Mouse (Mus musculus): ENCODE data around the gene Sigirr. TPM values are rescaled to one million over a fixed set of nuclear protein-coding genes. Genes with fewer than 3 reads are reported as not detected.

Sigirr gene
- polyA plus RNA-seq, 1 experiment from 2014 or later = 2.3 TPM

GRCm38 (mm10) chr7:141122689-141123516 lies 22.5 kb upstream of the Sigirr start:
- Histone ChIP-seq H3K27me3 (ENCODE audit: low read depth, poor library complexity, severe bottlenecking) (peaks cover 7% of the 10 kb centered on the region), H3K4me3 (peak overlapping the region; percentile 61), H3K27ac (peak overlapping the region; percentile 92), H3K4me1 (peaks cover 18% of the 10 kb centered on the region), H3K9me3 (replicated peaks) (no peaks in the 10 kb centered on the region), H3K36me3 (no peaks in the 10 kb centered on the region)
- WGBS = 2% methylated on average over 29 of the region's 29 CpGs
- DNase-seq (ENCODE audit: low spot score) = peak; percentile 97

DNA sequence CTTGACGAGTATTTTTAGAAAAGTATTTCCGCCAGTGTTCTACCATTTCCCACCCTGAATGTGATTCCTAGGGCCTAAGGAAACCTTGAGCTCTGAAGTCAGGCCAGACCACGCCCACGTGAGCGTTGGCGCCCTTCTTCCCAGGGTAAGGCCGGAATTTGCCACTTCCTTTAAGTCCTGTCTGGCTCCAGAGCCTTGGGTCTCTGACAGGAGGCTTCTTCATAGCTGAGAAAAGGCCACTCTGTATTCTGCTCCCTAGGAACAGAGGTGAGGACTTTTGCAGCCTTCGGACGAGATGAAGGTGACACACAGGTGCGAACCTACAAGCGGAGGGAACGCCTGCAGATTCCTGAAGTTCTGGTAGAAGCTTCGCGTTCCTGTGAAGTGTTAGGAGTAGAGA lies 21.9 kb upstream of the Sigirr start, which contains the start of gene Ptdss2:
Gene Ptdss2, plus strand, starts transcription at position 138 of the 400 bp plus-strand sequence.
- no peaks in the 10 kb centered on the region for H3K9me3 ChIP-seq (replicated peaks)
- H3K4me1 ChIP-seq = peaks cover 20% of the 10 kb centered on the region
- H3K4me3 ChIP-seq = peak within 1 kb of the TSS; percentile 61
- H3K36me3 ChIP-seq = no peaks in the 10 kb centered on the region
- peak within 1 kb of the TSS; percentile 92 for H3K27ac ChIP-seq
- peaks cover 14% of the 10 kb centered on the region for H3K27me3 ChIP-seq (ENCODE audit: low read depth, poor library complexity, severe bottlenecking)
- WGBS = 46% methylated on average over 14 of the region's 14 CpGs
- peak; percentile 36 for DNase-seq (ENCODE audit: low spot score)

- WGBS = 78% methylated on average over 5 of the region's 5 CpGs
- H3K4me1 ChIP-seq = peaks cover 20% of the 10 kb centered on the region
- no peak for DNase-seq (ENCODE audit: low spot score)
- no peak overlapping the region for H3K4me3 ChIP-seq
- peaks cover 25% of the 10 kb centered on the region for H3K27me3 ChIP-seq (ENCODE audit: low read depth, poor library complexity, severe bottlenecking)
- no peaks in the 10 kb centered on the region for H3K36me3 ChIP-seq
- H3K9me3 ChIP-seq (replicated peaks) = no peaks in the 10 kb centered on the region
- no peak overlapping the region for H3K27ac ChIP-seq
Measured at GRCm38 (mm10) chr7:141121051-141121531, 20.7 kb upstream of the Sigirr start.

GRCm38 (mm10) chr7:141120605-141121004 lies 20.2 kb upstream of the Sigirr start:
- no peaks in the 10 kb centered on the region for H3K36me3 ChIP-seq
- no peak for DNase-seq (ENCODE audit: low spot score)
- H3K27ac ChIP-seq = no peak overlapping the region
- no peak overlapping the region for H3K4me3 ChIP-seq
- WGBS = 88% methylated on average over 3 of the region's 3 CpGs
- H3K9me3 ChIP-seq (replicated peaks) = no peaks in the 10 kb centered on the region
- peaks cover 29% of the 10 kb centered on the region for H3K27me3 ChIP-seq (ENCODE audit: low read depth, poor library complexity, severe bottlenecking)
- peaks cover 20% of the 10 kb centered on the region for H3K4me1 ChIP-seq

- Histone ChIP-seq H3K27me3 (ENCODE audit: low read depth, poor library complexity, severe bottlenecking) (peaks cover 35% of the 10 kb centered on the region), H3K4me3 (no peak overlapping the region), H3K36me3 (no peaks in the 10 kb centered on the region), H3K9me3 (replicated peaks) (no peaks in the 10 kb centered on the region), H3K4me1 (peaks cover 18% of the 10 kb centered on the region), H3K27ac (no peak overlapping the region)
- 80% methylated on average over 3 of the region's 3 CpGs for WGBS
- no peak for DNase-seq (ENCODE audit: low spot score)
Measured at GRCm38 (mm10) chr7:141119487-141119886, 19.1 kb upstream of the Sigirr start.

DNA sequence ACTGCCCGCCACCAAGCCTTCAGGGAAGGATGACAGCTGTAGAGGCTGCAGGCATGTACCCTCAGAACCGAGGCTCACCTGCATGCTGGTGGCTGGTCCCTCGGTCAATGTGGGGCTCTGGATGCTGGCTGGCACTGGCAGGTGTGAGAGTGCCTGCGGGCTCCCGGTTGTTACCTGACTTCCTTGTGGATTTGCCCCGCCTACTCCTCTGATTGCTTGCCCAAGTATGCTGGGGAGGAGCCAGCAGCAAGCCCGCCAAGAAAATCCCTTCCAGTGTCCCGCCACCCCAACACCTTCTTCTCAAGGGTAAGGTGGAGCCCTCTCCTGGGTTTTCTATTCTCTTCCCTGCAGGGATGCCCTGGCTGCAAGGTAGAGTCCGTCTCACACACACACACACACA lies 17.3 kb upstream of the Sigirr start, which contains the start of gene Ano9:
Gene Ano9, minus strand, starts transcription at position 171 of the 400 bp plus-strand sequence.
- H3K27me3 ChIP-seq (ENCODE audit: low read depth, poor library complexity, severe bottlenecking) = peaks cover 35% of the 10 kb centered on the region
- DNase-seq (ENCODE audit: low spot score) = no peak
- H3K9me3 ChIP-seq (replicated peaks) = no peaks in the 10 kb centered on the region
- H3K36me3 ChIP-seq = no peaks in the 10 kb centered on the region
- H3K27ac ChIP-seq = no peak within 1 kb of the TSS
- peaks cover 6% of the 10 kb centered on the region; the same call in 1 of the 2 replicates for H3K4me1 ChIP-seq
- H3K4me3 ChIP-seq = peak within 1 kb of the TSS; percentile 13
- 10% methylated on average over 9 of the region's 9 CpGs for WGBS

- H3K27ac ChIP-seq = no peak overlapping the region
- whole genome bisulfite sequencing = 88% methylated on average over 9 of the region's 9 CpGs
- peaks cover 2% of the 10 kb centered on the region; the same call in 1 of the 2 replicates for H3K4me1 ChIP-seq
- H3K9me3 ChIP-seq (replicated peaks) = no peaks in the 10 kb centered on the region
- H3K36me3 ChIP-seq = no peaks in the 10 kb centered on the region
- peaks cover 35% of the 10 kb centered on the region for H3K27me3 ChIP-seq (ENCODE audit: low read depth, poor library complexity, severe bottlenecking)
- no peak for DNase-seq (ENCODE audit: low spot score)
- H3K4me3 ChIP-seq = no peak overlapping the region
Measured at GRCm38 (mm10) chr7:141115874-141116273, 15.5 kb upstream of the Sigirr start.

DNA sequence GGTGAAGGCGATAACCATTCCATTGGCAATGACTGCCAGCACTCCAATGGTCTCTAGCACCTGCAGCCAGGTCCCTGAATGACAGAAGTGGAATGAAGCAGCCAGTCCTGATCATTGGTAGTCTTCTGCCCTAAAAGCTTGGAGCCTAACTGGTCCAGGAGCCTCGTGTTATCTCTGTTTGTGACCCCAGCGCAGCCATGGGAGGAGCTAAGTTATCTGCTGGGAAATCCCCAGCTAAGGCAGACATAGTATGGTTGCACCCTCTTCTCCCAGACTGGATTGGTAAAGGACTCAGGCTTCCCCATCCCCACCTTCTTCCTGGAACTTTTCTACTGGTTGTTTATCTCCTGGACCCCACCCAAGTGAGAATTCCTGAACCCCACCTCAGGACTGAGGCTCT lies 2.8 kb upstream of the Sigirr start:
- DNase-seq (ENCODE audit: low spot score) = no peak

GRCm38 (mm10) chr7:141097177-141097576 lies 3.2 kb downstream of the Sigirr start:
- Histone ChIP-seq H3K4me1 (peaks cover 37% of the 10 kb centered on the region), H3K36me3 (no peaks in the 10 kb centered on the region), H3K27me3 (ENCODE audit: low read depth, poor library complexity, severe bottlenecking) (peaks cover 86% of the 10 kb centered on the region), H3K27ac (no peak overlapping the region), H3K9me3 (replicated peaks) (no peaks in the 10 kb centered on the region), H3K4me3 (no peak overlapping the region)
- no peak for DNase-seq (ENCODE audit: low spot score)
- WGBS = 82% methylated on average over 5 of the region's 5 CpGs

More for the DNA sequence above, 2.8 kb upstream of the Sigirr start:
- Histone ChIP-seq H3K4me3 (no peak overlapping the region), H3K27ac (no peak overlapping the region), H3K27me3 (ENCODE audit: low read depth, poor library complexity, severe bottlenecking) (peaks cover 45% of the 10 kb centered on the region), H3K9me3 (replicated peaks) (no peaks in the 10 kb centered on the region), H3K4me1 (peaks cover 13% of the 10 kb centered on the region), H3K36me3 (no peaks in the 10 kb centered on the region)
- WGBS = 72% methylated on average over 3 of the region's 3 CpGs

- H3K27me3 ChIP-seq (ENCODE audit: low read depth, poor library complexity, severe bottlenecking) = peaks cover 86% of the 10 kb centered on the region
- no peaks in the 10 kb centered on the region for H3K36me3 ChIP-seq
- peaks cover 42% of the 10 kb centered on the region for H3K4me1 ChIP-seq
- 39% methylated on average over 6 of the region's 6 CpGs for WGBS
- no peak for DNase-seq (ENCODE audit: low spot score)
- no peaks in the 10 kb centered on the region for H3K9me3 ChIP-seq (replicated peaks)
- H3K27ac ChIP-seq = 0 out of 2 replicates have a peak overlapping the region, but pooled peaks have one; percentile 20
- no peak overlapping the region for H3K4me3 ChIP-seq
Measured at GRCm38 (mm10) chr7:141096649-141097056, 3.7 kb downstream of the Sigirr start.

DNA sequence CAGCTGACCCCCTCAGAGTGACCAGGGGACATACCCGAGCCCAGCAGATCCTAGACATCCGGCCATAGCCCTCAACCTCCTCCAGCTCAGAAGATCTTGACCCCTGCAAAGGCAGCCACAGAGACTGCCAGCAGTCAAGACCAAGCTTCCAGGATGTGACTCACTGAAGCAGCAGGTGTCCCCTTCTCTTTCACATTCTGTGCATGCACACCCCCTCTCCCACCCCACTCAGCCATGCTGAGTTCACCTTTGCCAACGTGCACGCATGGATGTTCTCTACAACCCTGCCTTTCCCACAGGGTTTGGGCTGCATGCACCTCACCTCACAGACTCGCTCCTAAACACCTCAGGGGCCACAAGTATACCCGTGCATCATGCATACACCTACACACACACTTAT lies 4.4 kb downstream of the Sigirr start:
- DNase-seq (ENCODE audit: low spot score) = no peak
- H3K27me3 ChIP-seq (ENCODE audit: low read depth, poor library complexity, severe bottlenecking) = peaks cover 86% of the 10 kb centered on the region
- H3K4me3 ChIP-seq = no peak overlapping the region
- no peaks in the 10 kb centered on the region for H3K36me3 ChIP-seq
- peaks cover 42% of the 10 kb centered on the region for H3K4me1 ChIP-seq
- no peak overlapping the region for H3K27ac ChIP-seq
- WGBS = 87% methylated on average over 6 of the region's 6 CpGs
- no peaks in the 10 kb centered on the region for H3K9me3 ChIP-seq (replicated peaks)

GRCm38 (mm10) chr7:141094487-141095205 lies 5.7 kb downstream of the Sigirr start:
- H3K27ac ChIP-seq = peak overlapping the region; percentile 26
- peaks cover 86% of the 10 kb centered on the region for H3K27me3 ChIP-seq (ENCODE audit: low read depth, poor library complexity, severe bottlenecking)
- no peak for DNase-seq (ENCODE audit: low spot score)
- no peaks in the 10 kb centered on the region for H3K9me3 ChIP-seq (replicated peaks)
- 69% methylated on average over 15 of the region's 15 CpGs for WGBS
- peaks cover 33% of the 10 kb centered on the region for H3K4me1 ChIP-seq
- H3K4me3 ChIP-seq = no peak overlapping the region
- H3K36me3 ChIP-seq = no peaks in the 10 kb centered on the region

GRCm38 (mm10) chr7:141093950-141094349 lies 6.4 kb downstream of the Sigirr start:
- 81% methylated on average over 6 of the region's 6 CpGs for WGBS
- no peaks in the 10 kb centered on the region for H3K9me3 ChIP-seq (replicated peaks)
- no peak overlapping the region; the same call in 1 of the 2 replicates for H3K27ac ChIP-seq
- no peaks in the 10 kb centered on the region for H3K36me3 ChIP-seq
- DNase-seq (ENCODE audit: low spot score) = no peak
- H3K27me3 ChIP-seq (ENCODE audit: low read depth, poor library complexity, severe bottlenecking) = peaks cover 86% of the 10 kb centered on the region
- H3K4me3 ChIP-seq = no peak overlapping the region
- H3K4me1 ChIP-seq = peaks cover 30% of the 10 kb centered on the region

Data from limb, embryonic 10.5 days (tissue).